Mouse (Mus musculus) CH12.LX (cell line): ENCODE measurements around the gene Fancc.

Source experiments
- CTCF ChIP-seq, 2 experiments: IDR thresholded peaks in 1 of 2; conservative IDR thresholded peaks in 1 of 2; 2 replicates each; pipeline ENCODE4 v1.5.1; 2011 to 2012; ENCODE audit warnings: low read depth in 2 of 2, low read length in 2 of 2, improper control_type of control experiment in 1 of 2, inconsistent platforms in 1 of 2, mild to moderate bottlenecking in 1 of 2, moderate library complexity in 1 of 2
- GABPA ChIP-seq: IDR thresholded peaks from 2 replicates; pipeline ENCODE4 v1.6.1; 2012; ENCODE audit warnings: low read depth, low read length, improper control_type of control experiment, inconsistent platforms; ENCODE audit not compliant: insufficient replicate concordance
- IRF4 ChIP-seq: IDR thresholded peaks from 2 replicates; pipeline ENCODE4 v1.6.1; 2014; ENCODE audit warnings: low read depth, mild to moderate bottlenecking, inconsistent platforms, low read length, improper control_type of control experiment
- POLR2A ChIP-seq: IDR thresholded peaks from 2 replicates; pipeline ENCODE4 v1.6.1; 2011; ENCODE audit warnings: low read depth, mild to moderate bottlenecking, improper control_type of control experiment, low read length
- TCF12 ChIP-seq: IDR thresholded peaks from 2 replicates; pipeline ENCODE4 v1.6.1; 2014; ENCODE audit warnings: low read depth, mild to moderate bottlenecking, inconsistent platforms, low read length, improper control_type of control experiment
- ZMIZ1 ChIP-seq: IDR thresholded peaks from 2 replicates; pipeline ENCODE4 v1.6.1; 2012; ENCODE audit warnings: low read depth, mild to moderate bottlenecking, inconsistent platforms, low read length, improper control_type of control experiment

GRCm38 (mm10) chr13:63300929-63301328 lies 196.1 kb downstream of the Fancc start:
- TF ChIP-seq POLR2A (no peak), IRF4 (no peak), CTCF (conservative IDR thresholded peaks at IDR 0.05 in 1 of 2, IDR thresholded peaks at IDR 0.05 in 1 of 2; ENCODE audit: low read depth in 2 of 2, low read length in 2 of 2) (no peak), ZMIZ1 (no peak), GABPA (no peak), TCF12 (no peak)
